ENCODE assay signal across 14 mouse cellular contexts in genomic region chr4:156082621-156083234, GRCm38 (mm10). TPM values are rescaled to one million over a fixed set of nuclear protein-coding genes. Genes with fewer than 3 reads are reported as not detected.
DNase-seq lines count a peak whose midpoint lies in the region; ATAC-seq and TF ChIP-seq lines count a peak whose summit lies in the region.
"Had no signal": no experiment of that assay in that cellular context is flagged by ENCODE, and none has a peak within 500 bp of the region (broad histone marks: within the 10 kb centered on the region; RNA-seq: fewer than 3 reads in every experiment).

No protein-coding gene starts in this region.

- no peaks in the 10 kb centered on the region for H3K9me3 ChIP-seq in lung, postnatal 0 days (ENCODE audit: low read length)
- H3K9me3 ChIP-seq in embryonic facial prominence, embryonic 15.5 days (replicated peaks), result no peaks in the 10 kb centered on the region
- no peaks in the 10 kb centered on the region for H3K9me3 ChIP-seq in kidney, postnatal 0 days (replicated peaks; ENCODE audit: low read length)
- H3K9me3 ChIP-seq in stomach, postnatal 0 days (ENCODE audit: control insufficient read depth, low read length), result no peaks in the 10 kb centered on the region
- no peaks in the 10 kb centered on the region for H3K9me3 ChIP-seq in forebrain, embryonic 11.5 days (ENCODE audit: control insufficient read depth, low read length)
- H3K9me3 ChIP-seq: forebrain, embryonic 15.5 days; midbrain, embryonic 15.5 days; neural tube, embryonic 13.5 days had no signal

- no peak for TF ChIP-seq CTCF in lung, postnatal 0 days (IDR thresholded peaks at IDR 0.05)
- no peak for TF ChIP-seq CTCF in lung, adult 2 months (IDR thresholded peaks at IDR 0.05; ENCODE audit: insufficient read depth, low read length)
- TF ChIP-seq CTCF in kidney, postnatal 0 days (IDR thresholded peaks at IDR 0.05; ENCODE audit: low read depth), result no peak
- no peak for TF ChIP-seq CTCF in stomach, postnatal 0 days (IDR thresholded peaks at IDR 0.05; ENCODE audit: low read depth)

- no peaks in the 10 kb centered on the region for H3K36me3 ChIP-seq in lung, postnatal 0 days (ENCODE audit: insufficient read depth, low read length)
- no peaks in the 10 kb centered on the region for H3K36me3 ChIP-seq in embryonic facial prominence, embryonic 15.5 days
- H3K36me3 ChIP-seq in kidney, postnatal 0 days (ENCODE audit: insufficient read depth, low read length), result no peaks in the 10 kb centered on the region
- no peaks in the 10 kb centered on the region for H3K36me3 ChIP-seq in stomach, postnatal 0 days (ENCODE audit: control insufficient read depth, insufficient read depth, low read length)
- H3K36me3 ChIP-seq in forebrain, embryonic 11.5 days (ENCODE audit: control insufficient read depth, insufficient read depth, low read length), result no peaks in the 10 kb centered on the region
- H3K36me3 ChIP-seq: forebrain, embryonic 15.5 days; midbrain, embryonic 15.5 days; neural tube, embryonic 13.5 days had no signal

- no peaks in the 10 kb centered on the region for H3K27me3 ChIP-seq in lung, postnatal 0 days (replicated peaks; ENCODE audit: insufficient read depth, low read length)
- peaks cover 5% of the 10 kb centered on the region; the same call in 1 of the 2 replicates for H3K27me3 ChIP-seq in embryonic facial prominence, embryonic 15.5 days
- H3K27me3 ChIP-seq in kidney, postnatal 0 days (ENCODE audit: insufficient read depth, low read length), result no peaks in the 10 kb centered on the region
- H3K27me3 ChIP-seq in stomach, postnatal 0 days (ENCODE audit: control insufficient read depth, insufficient read depth, low read length), result no peaks in the 10 kb centered on the region
- H3K27me3 ChIP-seq in forebrain, embryonic 11.5 days (ENCODE audit: control insufficient read depth, insufficient read depth, low read length), result peaks cover 7% of the 10 kb centered on the region

- peak overlapping the region; percentile 14; the same call in 1 of the 2 replicates for H3K27ac ChIP-seq in lung, postnatal 0 days (ENCODE audit: low read length)
- peak overlapping the region; percentile 48; the same call in 1 of the 2 replicates for H3K27ac ChIP-seq in embryonic facial prominence, embryonic 15.5 days (replicated peaks)
- H3K27ac ChIP-seq in kidney, postnatal 0 days, result peak overlapping the region; percentile 93
- peak overlapping the region; percentile 81 for H3K27ac ChIP-seq in stomach, postnatal 0 days (replicated peaks)
- H3K27ac ChIP-seq in forebrain, embryonic 11.5 days (ENCODE audit: low read depth, low read length), result no peak overlapping the region
- H3K27ac ChIP-seq: forebrain, embryonic 15.5 days; liver, embryonic 14.5 days; midbrain, embryonic 15.5 days; neural tube, embryonic 13.5 days had no signal

- no peak overlapping the region for H3K4me2 ChIP-seq in lung, postnatal 0 days (replicated peaks; ENCODE audit: low read depth, low read length)
- no peak overlapping the region for H3K4me2 ChIP-seq in embryonic facial prominence, embryonic 15.5 days (replicated peaks)
- H3K4me2 ChIP-seq in kidney, postnatal 0 days (ENCODE audit: low read length), result peak overlapping the region; percentile 48
- no peak overlapping the region; the same call in 1 of the 2 replicates for H3K4me2 ChIP-seq in stomach, postnatal 0 days (replicated peaks; ENCODE audit: low read depth)
- no peak overlapping the region for H3K4me2 ChIP-seq in forebrain, embryonic 11.5 days (ENCODE audit: low read depth, low read length, severe bottlenecking)
- H3K4me2 ChIP-seq: forebrain, embryonic 15.5 days; midbrain, embryonic 15.5 days; neural tube, embryonic 13.5 days had no signal

- WGBS in lung, postnatal 0 days, result 36% methylated on average over 4 of the region's 4 CpGs
- 52% methylated on average over 4 of the region's 4 CpGs for WGBS in lung, adult 2 months
- 45% methylated on average over 4 of the region's 4 CpGs for WGBS in embryonic facial prominence, embryonic 15.5 days
- whole genome bisulfite sequencing in kidney, postnatal 0 days, result 20% methylated on average over 4 of the region's 4 CpGs
- 50% methylated on average over 4 of the region's 4 CpGs for WGBS in stomach, postnatal 0 days
- WGBS in forebrain, embryonic 11.5 days, result 72% methylated on average over 4 of the region's 4 CpGs

- no peak overlapping the region for H3K4me3 ChIP-seq in lung, postnatal 0 days (ENCODE audit: low read depth, low read length)
- H3K4me3 ChIP-seq in lung, adult 2 months (replicated peaks; ENCODE audit: extremely low read depth, low read depth, low read length), result no peak overlapping the region
- no peak overlapping the region for H3K4me3 ChIP-seq in embryonic facial prominence, embryonic 15.5 days (replicated peaks)
- peak overlapping the region; percentile 19 for H3K4me3 ChIP-seq in kidney, postnatal 0 days (replicated peaks; ENCODE audit: low read depth, low read length)
- no peak overlapping the region for H3K4me3 ChIP-seq in stomach, postnatal 0 days (ENCODE audit: low read depth, low read length)
- H3K4me3 ChIP-seq in forebrain, embryonic 11.5 days (ENCODE audit: low read depth, low read length), result no peak overlapping the region
- H3K4me3 ChIP-seq: forebrain, embryonic 15.5 days; midbrain, embryonic 15.5 days; neural tube, embryonic 13.5 days had no signal

- no peak for TF ChIP-seq EP300 in lung, postnatal 0 days (IDR thresholded peaks at IDR 0.05)
- TF ChIP-seq EP300 in stomach, postnatal 0 days (optimal IDR thresholded peaks at IDR 0.05), result no peak

- TF ChIP-seq POLR2A in lung, adult 2 months (IDR thresholded peaks at IDR 0.05; ENCODE audit: borderline replicate concordance, extremely low read depth, low read depth, low read length), result no peak

- no peak overlapping the region for H3K9ac ChIP-seq in lung, postnatal 0 days (replicated peaks; ENCODE audit: low read depth)
- no peak overlapping the region for H3K9ac ChIP-seq in embryonic facial prominence, embryonic 15.5 days
- H3K9ac ChIP-seq in kidney, postnatal 0 days (ENCODE audit: low read depth, low read length), result peak overlapping the region; percentile 28
- no peak overlapping the region for H3K9ac ChIP-seq in stomach, postnatal 0 days (ENCODE audit: low read length)
- no peak overlapping the region for H3K9ac ChIP-seq in forebrain, embryonic 11.5 days (ENCODE audit: low read length)
- H3K9ac ChIP-seq: forebrain, embryonic 15.5 days; liver, embryonic 14.5 days; midbrain, embryonic 15.5 days; neural tube, embryonic 13.5 days had no signal

- peak; percentile 25 for DNase-seq in lung, postnatal 0 days (ENCODE audit: low spot score)
- no peak for DNase-seq in lung, adult 2 months
- DNase-seq in kidney, postnatal 0 days (ENCODE audit: low spot score), result peak; percentile 75
- no peak for DNase-seq in stomach, postnatal 0 days (ENCODE audit: low spot score)
- DNase-seq in forebrain, embryonic 11.5 days (ENCODE audit: low spot score), result no peak
- DNase-seq in embryo, embryonic 10.5 days (ENCODE audit: low spot score), result no peak
- DNase-seq in thymus, postnatal 36 days, result no peak
- DNase-seq: cerebellum, adult 18-20 months had no signal

- ATAC-seq in lung, postnatal 0 days, result no peak
- ATAC-seq in embryonic facial prominence, embryonic 15.5 days (ENCODE audit: insufficient number of reproducible peaks, low FRiP score, low TSS enrichment, low read depth), result no peak
- 0 out of 2 replicates have a peak, but pooled peaks have one; percentile 34 for ATAC-seq in kidney, postnatal 0 days (replicated peaks; ENCODE audit: low FRiP score, low read depth)
- no peak for ATAC-seq in stomach, postnatal 0 days (ENCODE audit: low FRiP score, low TSS enrichment)
- ATAC-seq in forebrain, embryonic 11.5 days (replicated peaks; ENCODE audit: low FRiP score), result no peak
- ATAC-seq: forebrain, embryonic 15.5 days; midbrain, embryonic 15.5 days had no signal

- H3K4me1 ChIP-seq in lung, postnatal 0 days (ENCODE audit: insufficient read depth, low read depth, low read length), result peaks cover 11% of the 10 kb centered on the region; the same call in 1 of the 2 replicates
- H3K4me1 ChIP-seq in lung, adult 2 months (ENCODE audit: control insufficient read depth, insufficient read depth, low read length), result no peaks in the 10 kb centered on the region
- H3K4me1 ChIP-seq in embryonic facial prominence, embryonic 15.5 days, result peaks cover 15% of the 10 kb centered on the region
- peaks cover 23% of the 10 kb centered on the region for H3K4me1 ChIP-seq in kidney, postnatal 0 days (replicated peaks; ENCODE audit: insufficient read depth, low read length)
- H3K4me1 ChIP-seq in stomach, postnatal 0 days (replicated peaks; ENCODE audit: control insufficient read depth, insufficient read depth), result no peaks in the 10 kb centered on the region
- no peaks in the 10 kb centered on the region for H3K4me1 ChIP-seq in forebrain, embryonic 11.5 days (replicated peaks; ENCODE audit: control insufficient read depth, insufficient read depth, low read length)

RNA-seq across cellular contexts. Expression of gene Ttll10, which starts 23.5 kb away (rescaled TPM):
- 2.1 and 2.5 TPM in 2 replicates for polyA plus RNA-seq in lung, postnatal 0 days (2015; fragmentation: Nextera tagmentation; extraction: Ambion mirVana)
- 5.8 and 7.2 TPM in 2 replicates for polyA plus RNA-seq in lung, adult 2 months (2012; rRNA removed)
- 4.0 and 4.3 TPM in 2 replicates for polyA plus RNA-seq in embryonic facial prominence, embryonic 15.5 days (2015; fragmentation: Nextera tagmentation; extraction: Ambion mirVana)
- 5.6 and 6.0 TPM in 2 replicates for polyA plus RNA-seq in kidney, postnatal 0 days (2015; fragmentation: Nextera tagmentation; extraction: Ambion mirVana)
- 2.7 TPM in 2 replicates for polyA plus RNA-seq in stomach, postnatal 0 days (2015; fragmentation: Nextera tagmentation; extraction: Ambion mirVana)
- 0.23 and 0.33 TPM in 2 replicates for polyA plus RNA-seq in forebrain, embryonic 11.5 days (2014; fragmentation: Nextera tagmentation; extraction: Ambion mirVana)
- polyA plus RNA-seq: forebrain, embryonic 15.5 days; heart, postnatal 0 days; midbrain, embryonic 15.5 days; neural tube, embryonic 13.5 days had no signal

RNA-seq across cellular contexts. Expression of gene 9430015G10Rik, which starts 27.1 kb away (rescaled TPM):
- polyA plus RNA-seq in lung, postnatal 0 days (2015; fragmentation: Nextera tagmentation; extraction: Ambion mirVana), result 5.9 and 6.8 TPM in 2 replicates
- 13.8 and 16.3 TPM in 2 replicates for polyA plus RNA-seq in lung, adult 2 months (2012; rRNA removed)
- polyA plus RNA-seq in embryonic facial prominence, embryonic 15.5 days (2015; fragmentation: Nextera tagmentation; extraction: Ambion mirVana), result 32.8 and 33.5 TPM in 2 replicates
- 11.8 and 15.3 TPM in 2 replicates for polyA plus RNA-seq in kidney, postnatal 0 days (2015; fragmentation: Nextera tagmentation; extraction: Ambion mirVana)
- polyA plus RNA-seq in stomach, postnatal 0 days (2015; fragmentation: Nextera tagmentation; extraction: Ambion mirVana), result 4.9 and 5.4 TPM in 2 replicates
- 83.6 and 84.0 TPM in 2 replicates for polyA plus RNA-seq in forebrain, embryonic 11.5 days (2014; fragmentation: Nextera tagmentation; extraction: Ambion mirVana)

RNA-seq across cellular contexts. Expression of gene Rnf223, which starts 47.6 kb away (rescaled TPM):
- polyA plus RNA-seq in lung, postnatal 0 days (2015; fragmentation: Nextera tagmentation; extraction: Ambion mirVana), result 0.07 TPM in 1 of 2 replicates, not detected in the other
- polyA plus RNA-seq in lung, adult 2 months (2012; rRNA removed), result 0.32 and 2.7 TPM in 2 replicates
- 0.67 and 1.8 TPM in 2 replicates for polyA plus RNA-seq in embryonic facial prominence, embryonic 15.5 days (2015; fragmentation: Nextera tagmentation; extraction: Ambion mirVana)
- polyA plus RNA-seq in kidney, postnatal 0 days (2015; fragmentation: Nextera tagmentation; extraction: Ambion mirVana), result 0.17 and 0.27 TPM in 2 replicates
- 7.6 and 7.7 TPM in 2 replicates for polyA plus RNA-seq in stomach, postnatal 0 days (2015; fragmentation: Nextera tagmentation; extraction: Ambion mirVana)
- polyA plus RNA-seq in forebrain, embryonic 11.5 days (2014; fragmentation: Nextera tagmentation; extraction: Ambion mirVana), result 1.0 and 1.2 TPM in 2 replicates
- polyA plus RNA-seq: heart, postnatal 0 days had no signal

RNA-seq across cellular contexts. Expression of gene Tnfrsf18, which starts 56.8 kb away (rescaled TPM):
- polyA plus RNA-seq in lung, postnatal 0 days (2015; fragmentation: Nextera tagmentation; extraction: Ambion mirVana), result 1.6 and 1.9 TPM in 2 replicates
- polyA plus RNA-seq in lung, adult 2 months (2012; rRNA removed), result 4.3 and 5.2 TPM in 2 replicates
- polyA plus RNA-seq in embryonic facial prominence, embryonic 15.5 days (2015; fragmentation: Nextera tagmentation; extraction: Ambion mirVana), result 6.0 and 7.1 TPM in 2 replicates
- polyA plus RNA-seq in kidney, postnatal 0 days (2015; fragmentation: Nextera tagmentation; extraction: Ambion mirVana), result 1.3 TPM in 2 replicates
- polyA plus RNA-seq in stomach, postnatal 0 days (2015; fragmentation: Nextera tagmentation; extraction: Ambion mirVana), result 2.2 and 3.3 TPM in 2 replicates
- 1.1 and 1.9 TPM in 2 replicates for polyA plus RNA-seq in forebrain, embryonic 11.5 days (2014; fragmentation: Nextera tagmentation; extraction: Ambion mirVana)

Comparison
In these comparisons a context has a peak if more than half of its experiments do, and no peak if none do; other contexts are left out.
1. DNase-seq: peak in lung, postnatal 0 days (single experiment) and kidney, postnatal 0 days (single experiment); none in lung, adult 2 months (single experiment), stomach, postnatal 0 days (single experiment), forebrain, embryonic 11.5 days (single experiment), embryo, embryonic 10.5 days (single experiment) and thymus, postnatal 36 days (0 of 2).